Mouse (Mus musculus): ENCODE measurements around the gene Psmd5. TPM values are rescaled to one million over a fixed set of nuclear protein-coding genes. Genes with fewer than 3 reads are reported as not detected.

Psmd5 gene
- 10 to 100 TPM; 78.3 to 90.2 TPM for polyA plus RNA-seq (2017; shearing (Covaris generic))

GRCm38 (mm10) chr2:34874816-34875345 lies at the start of gene Psmd5:
Gene Psmd5 (minus strand): TSS chr2:34874968.

GRCm38 (mm10) chr2:34913218-34914068 lies 38.7 kb upstream of the Psmd5 start, which contains the start of gene Phf19:
Gene Phf19 (minus strand): TSS chr2:34914026.

GRCm38 (mm10) chr2:34874271-34874670 lies 497 bp downstream of the Psmd5 start, which contains the start of gene Cutal:
Gene Cutal (plus strand): TSS chr2:34874396.

GRCm38 (mm10) chr2:34832766-34833457 lies 41.9 kb downstream of the Psmd5 start, which contains the start of gene Gm34653:
Gene Gm34653 (plus strand): TSS chr2:34833007.

GRCm38 (mm10) chr2:34825827-34826459 lies 48.8 kb downstream of the Psmd5 start, which contains the start of gene Fbxw2:
Gene Fbxw2 (minus strand): TSS chr2:34826311.

Other genes with a start within 250 kb of the Psmd5 start
- 10 to 100 TPM; 77.7 to 81.6 TPM for gene Gapvd1, start 119.7 kb downstream of the Psmd5 start, polyA plus RNA-seq (2017; shearing (Covaris generic))
- gene Hspa5, start 103.0 kb downstream of the Psmd5 start, polyA plus RNA-seq (2017; shearing (Covaris generic)): 100 to 1,000 TPM; 420 to 484 TPM
- gene Rabepk, start 75.1 kb downstream of the Psmd5 start, polyA plus RNA-seq (2017; shearing (Covaris generic)): 10 to 100 TPM; 35.0 to 40.3 TPM
- gene Fbxw2, start 48.7 kb downstream of the Psmd5 start, polyA plus RNA-seq (2017; shearing (Covaris generic)): 100 to 1,000 TPM; 146 to 147 TPM
- gene Gm34653, start 42.0 kb downstream of the Psmd5 start, polyA plus RNA-seq (2017; shearing (Covaris generic)): under 1 TPM in 1 of 2 experiments, not detected in 1; 0.14 TPM
- under 1 TPM in 1 of 2 experiments, not detected in 1; 0.36 TPM for gene Cutal, start 572 bp downstream of the Psmd5 start, polyA plus RNA-seq (2017; shearing (Covaris generic))
- gene Phf19, start 39.1 kb upstream of the Psmd5 start, polyA plus RNA-seq (2017; shearing (Covaris generic)): 1 to 10 TPM; 1.5 to 2.2 TPM
- 100 to 1,000 TPM; 157 to 372 TPM for gene Traf1, start 86.8 kb upstream of the Psmd5 start, polyA plus RNA-seq (2017; shearing (Covaris generic))
- under 1 TPM; 0.12 to 0.58 TPM for gene Hc, start 186.5 kb upstream of the Psmd5 start, polyA plus RNA-seq (2017; shearing (Covaris generic))
- gene AI182371, start 226.6 kb upstream of the Psmd5 start, polyA plus RNA-seq (2017; shearing (Covaris generic)): 1 to 10 TPM; 1.5 to 2.9 TPM
- 10 to 100 TPM; 93.9 to 97.0 TPM for gene Cntrl, start 234.5 kb upstream of the Psmd5 start, polyA plus RNA-seq (2017; shearing (Covaris generic))